Mouse (Mus musculus) embryo, embryonic 10 days (tissue): ENCODE measurements around the gene Fam50a.
A peak's percentile ranks its signal among the peaks of the same experiment; 100 is the strongest.
"Not testable (repeated sequence)": the region's sequence is repeated elsewhere in the genome, so short reads cannot be mapped to it uniquely, and the experiment has no call there.

Experiments used
- DNase-seq: peaks from one replicate; pipeline ENCODE4 v3.0.0-alpha.2; 2015; ENCODE audit warnings: low spot score

Gene Fam50a

DNA sequence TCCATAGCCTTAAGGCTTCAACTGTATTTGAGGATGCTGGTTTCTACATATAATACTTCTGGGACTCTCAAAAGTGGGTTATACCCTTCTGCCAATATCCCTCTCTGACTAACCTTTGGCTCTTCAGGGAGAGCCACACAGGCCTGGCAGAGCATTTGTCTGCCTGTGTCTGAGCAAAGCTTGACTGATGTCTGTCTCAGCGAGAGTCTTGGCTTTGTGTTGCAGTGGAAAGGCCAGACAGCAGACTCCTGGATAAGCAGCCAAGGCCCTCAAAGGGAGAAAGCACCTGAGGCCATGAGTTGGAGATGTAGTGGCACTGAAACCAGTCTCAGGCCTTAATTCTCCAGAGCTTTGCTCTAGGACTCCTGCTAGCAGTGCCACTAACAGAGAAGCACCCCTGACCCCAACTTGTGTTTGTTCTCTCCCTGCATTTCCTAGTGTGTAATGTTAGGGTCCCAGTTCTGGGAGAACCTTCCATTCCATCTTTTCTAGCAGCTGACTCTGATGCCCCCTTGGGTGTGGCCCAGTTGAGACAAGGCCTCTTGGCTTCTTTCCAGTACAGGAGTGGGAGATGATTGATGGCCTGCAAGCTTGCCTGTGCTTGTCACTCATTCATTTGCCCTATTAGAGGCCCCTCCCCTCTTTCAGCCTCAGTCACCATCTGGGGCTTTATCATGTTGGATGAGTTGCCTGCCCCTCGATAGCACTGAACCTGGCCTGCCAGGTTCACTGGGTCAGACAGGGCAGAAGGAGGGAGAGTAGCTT lies 17.5 kb downstream of the Fam50a start:
- DNase-seq = no peak

DNA sequence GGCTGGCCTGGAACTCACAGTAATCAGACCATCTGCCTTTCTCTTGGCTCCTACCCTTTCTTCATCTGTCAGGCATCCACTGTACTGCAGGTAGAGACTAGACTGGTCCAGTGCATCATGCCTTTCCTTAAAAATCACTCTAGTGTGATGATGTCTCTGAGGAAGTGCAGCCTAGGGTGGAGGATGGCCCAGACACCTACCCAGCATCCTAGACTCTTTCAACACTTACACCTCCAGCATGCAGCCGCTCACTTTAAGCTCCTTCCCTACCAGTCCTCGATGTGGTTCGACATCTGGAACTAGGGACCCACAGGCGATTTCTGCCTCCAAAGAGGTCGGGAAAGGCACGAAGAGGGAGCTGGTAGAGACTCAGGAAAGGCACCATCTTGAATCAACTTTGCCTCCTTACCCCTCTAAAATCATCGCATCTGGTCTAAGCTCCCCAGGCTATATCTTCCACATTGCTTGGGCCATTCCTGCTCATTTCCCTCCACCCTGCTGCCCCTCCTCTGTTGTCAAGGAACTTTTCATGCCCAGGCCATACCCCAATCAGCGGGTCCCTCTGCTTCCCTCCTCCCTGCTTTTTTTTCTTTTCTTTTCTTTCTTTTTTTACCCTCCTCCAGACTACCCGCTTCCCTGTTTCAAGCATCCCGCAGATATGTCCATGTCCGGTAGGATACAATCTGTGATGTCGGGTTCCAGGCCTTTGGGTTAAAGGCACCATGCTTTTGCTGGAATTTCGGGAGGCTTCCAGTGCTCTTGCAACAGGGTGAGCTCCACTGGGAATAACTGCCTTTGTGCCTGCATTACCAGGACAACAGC lies 40.0 kb downstream of the Fam50a start:
- no peak for DNase-seq

- peak; percentile 84 for DNase-seq
Measured at GRCm38 (mm10) chrX:74353467-74353770, 40.6 kb downstream of the Fam50a start, which contains the start of gene Lage3. Gene Lage3 (minus strand): TSS chrX:74353618.

DNA sequence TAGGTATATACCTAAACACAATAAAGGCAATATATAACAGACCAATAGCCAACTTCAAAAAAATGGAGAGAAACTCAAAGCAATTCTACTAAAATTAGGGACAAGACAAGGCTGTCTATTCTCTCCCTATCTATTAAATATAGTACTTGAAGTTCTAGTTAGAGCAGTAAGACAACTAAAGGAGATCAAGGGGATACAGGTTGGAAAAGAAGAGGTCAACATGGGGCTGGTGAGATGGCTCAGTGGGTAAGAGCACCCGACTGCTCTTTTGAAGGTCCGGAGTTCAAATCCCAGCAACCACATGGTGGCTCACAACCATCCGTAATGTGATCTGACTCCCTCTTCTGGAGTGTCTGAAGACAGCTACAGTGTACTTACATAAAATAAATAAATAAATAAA lies 44.2 kb downstream of the Fam50a start:
- DNase-seq = not testable (repeated sequence)

DNA sequence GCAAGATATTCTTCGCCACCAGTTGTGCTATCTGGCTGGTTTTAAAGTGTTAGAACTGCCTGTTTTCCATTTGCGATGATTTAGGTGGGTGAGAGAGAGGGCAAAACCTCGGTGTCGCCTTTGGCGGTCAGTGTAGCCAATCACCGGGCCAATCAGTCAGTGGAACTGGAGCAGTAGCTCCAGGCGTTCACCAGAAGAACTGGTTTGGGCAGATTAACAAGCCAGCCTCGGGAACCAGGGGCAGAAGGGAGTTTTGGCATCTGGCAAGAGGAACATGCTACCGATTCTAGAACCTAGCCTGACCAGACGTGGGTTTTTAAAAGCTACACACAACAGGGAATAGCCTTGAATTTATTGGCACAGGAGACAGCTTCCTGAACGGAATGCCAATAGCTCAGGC lies 46.3 kb downstream of the Fam50a start:
- DNase-seq = no peak

- no peak for DNase-seq
Measured at GRCm38 (mm10) chrX:74367512-74367911, 54.7 kb downstream of the Fam50a start.

GRCm38 (mm10) chrX:74368209-74368909 lies 55.5 kb downstream of the Fam50a start:
- peak; percentile 74 for DNase-seq
